Mouse (Mus musculus): ENCODE data around the gene Gja5. TPM values are rescaled to one million over a fixed set of nuclear protein-coding genes. Genes with fewer than 3 reads are reported as not detected.

Gene Gja5
- total RNA-seq (2023) = under 1 TPM in 1 of 2 experiments, not detected in 1; 0.17 TPM

DNA sequence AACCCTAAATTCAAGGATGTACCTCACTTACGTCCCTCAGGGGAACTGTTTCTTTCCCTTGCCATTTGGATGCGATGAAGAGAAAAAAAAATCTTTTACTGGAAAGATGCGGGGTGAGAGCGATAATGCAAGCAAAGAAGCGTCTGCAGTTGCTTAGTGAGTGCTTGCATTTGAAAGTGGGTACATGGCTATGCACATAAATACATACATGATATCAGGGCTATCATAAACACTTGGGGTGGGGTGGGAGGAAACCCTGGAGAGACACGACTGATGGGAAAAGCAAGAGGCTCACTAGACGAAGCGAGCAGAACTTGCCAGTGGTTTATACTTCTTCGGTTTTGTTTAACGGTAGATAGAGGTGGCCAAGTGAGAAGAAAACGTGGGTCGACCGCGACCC, at the start of gene Gja5:
Gene Gja5, plus strand, starts transcription at position 301 of the 400 bp plus-strand sequence.

DNA sequence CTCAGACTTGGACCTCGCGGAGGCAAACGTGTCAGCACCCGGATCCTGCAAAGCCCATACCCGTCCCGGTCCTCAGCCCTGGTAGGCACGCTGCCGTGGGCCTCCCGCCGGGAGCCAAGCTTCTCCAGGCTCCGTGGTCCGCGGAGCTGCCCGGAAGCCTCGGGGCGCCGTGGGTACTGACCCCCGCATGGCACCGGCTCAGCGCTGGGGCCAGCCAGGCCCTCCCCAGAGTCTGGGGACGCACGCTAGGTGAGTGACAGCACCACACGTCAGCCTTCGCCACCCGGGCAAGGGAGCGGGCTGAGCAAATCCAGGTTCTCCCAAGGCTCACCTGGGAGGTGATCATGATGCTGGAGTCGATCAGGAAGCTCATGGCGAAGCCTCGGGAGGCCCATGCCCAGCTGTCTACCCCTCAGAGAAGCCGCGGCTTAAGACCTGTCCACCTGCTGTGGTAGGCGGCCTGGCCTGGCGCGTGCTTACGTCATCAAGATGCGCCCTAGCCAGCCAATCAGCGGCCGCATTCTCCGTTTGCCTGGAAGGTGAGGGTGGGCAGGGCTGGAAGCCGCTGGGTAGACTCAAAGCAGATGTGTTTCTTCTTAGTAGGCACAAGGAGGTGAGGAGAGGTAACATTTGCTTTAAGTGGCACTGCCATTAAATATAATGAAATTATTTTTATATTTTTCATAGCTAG, 503 bp downstream of the Gja5 start, which contains the start of gene Gpr89:
Gene Gpr89, minus strand, starts transcription at position 496 of the 691 bp plus-strand sequence.

DNA sequence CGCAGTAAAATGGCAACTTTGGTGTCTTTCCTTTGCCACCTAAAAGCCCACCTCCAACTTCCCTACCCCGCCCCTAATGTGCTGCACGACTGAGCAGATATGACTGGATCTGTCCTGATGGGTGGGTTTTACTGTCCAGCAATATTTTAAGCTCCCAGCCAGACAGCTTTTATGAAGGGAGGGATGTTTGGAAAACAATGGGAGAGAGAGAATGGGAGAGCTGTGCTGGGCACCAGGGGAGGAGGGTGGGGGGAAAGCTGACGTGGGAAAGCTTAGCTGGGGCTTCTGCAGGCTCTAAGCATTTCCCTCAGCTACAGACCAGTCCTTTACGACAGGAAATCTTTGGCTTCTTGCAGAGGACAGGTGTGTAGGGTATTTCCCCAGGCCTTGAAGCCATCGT, 21.4 kb downstream of the Gja5 start, which contains the start of gene Gja8:
Gene Gja8, minus strand, starts transcription at position 101 of the 400 bp plus-strand sequence.

Other genes starting within 250 kb of the Gja5 start
- gene Ankrd35, start 234.6 kb upstream of the Gja5 start, total RNA-seq (2023) = under 1 TPM in 1 of 2 experiments, not detected in 1; 0.15 TPM
- gene Pias3, start 208.3 kb upstream of the Gja5 start, total RNA-seq (2023) = 10 to 100 TPM; 21.5 to 23.0 TPM
- 1 to 10 TPM; 2.7 to 4.4 TPM for gene Nudt17, start 196.1 kb upstream of the Gja5 start, total RNA-seq (2023)
- 10 to 100 TPM; 65.6 TPM for gene Polr3c, start 177.1 kb upstream of the Gja5 start, total RNA-seq (2023)
- gene Rnf115, start 177.0 kb upstream of the Gja5 start, total RNA-seq (2023) = 10 to 100 TPM; 49.3 to 52.8 TPM
- gene Pdzk1, start 75.4 kb upstream of the Gja5 start, total RNA-seq (2023) = 1 to 10 TPM in 1 of 2 experiments, not detected in 1; 1.3 TPM
- gene Cd160, start 75.3 kb upstream of the Gja5 start, total RNA-seq (2023) = 10 to 100 TPM; 20.5 to 27.5 TPM
- 10 to 100 TPM; 26.1 to 27.8 TPM for gene Gpr89, start 653 bp downstream of the Gja5 start, total RNA-seq (2023)
- not detected for gene Gja8, start 21.3 kb downstream of the Gja5 start, total RNA-seq (2023)

Data from T-cell, adult 66 days (primary cell).